Mouse (Mus musculus): ENCODE results near the gene Gm21987. TPM values are rescaled to one million over a fixed set of nuclear protein-coding genes. Genes with fewer than 3 reads are reported as not detected.

Gm21987 gene
- polyA plus RNA-seq, 1 experiment = 244 TPM

GRCm38 (mm10) chr16:38392126-38392894 lies 45.5 kb downstream of the Gm21987 start:
- Histone ChIP-seq H3K9me3 (ENCODE audit: control insufficient read depth, low read length) (no peaks in the 10 kb centered on the region), H3K36me3 (ENCODE audit: control insufficient read depth) (no peaks in the 10 kb centered on the region), H3K4me3 (replicated peaks) (no peak overlapping the region), H3K4me1 (ENCODE audit: control insufficient read depth) (peaks cover 17% of the 10 kb centered on the region), H3K27me3 (ENCODE audit: control insufficient read depth) (peaks cover 3% of the 10 kb centered on the region; the same call in 1 of the 2 replicates)
- TF ChIP-seq TAL1 (IDR thresholded peaks at IDR 0.05; ENCODE audit: low read length) (no peak), GATA1 (IDR thresholded peaks at IDR 0.05; ENCODE audit: low read length) (no peak)

- no peaks in the 10 kb centered on the region for H3K36me3 ChIP-seq (ENCODE audit: control insufficient read depth)
- TF ChIP-seq TAL1 (IDR thresholded peaks at IDR 0.05; ENCODE audit: low read length) = no peak
- TF ChIP-seq GATA1 (IDR thresholded peaks at IDR 0.05; ENCODE audit: low read length) = no peak
- peaks cover 10% of the 10 kb centered on the region for H3K4me1 ChIP-seq (ENCODE audit: control insufficient read depth)
Observed at GRCm38 (mm10) chr16:38394191-38394618, 47.4 kb downstream of the Gm21987 start.

GRCm38 (mm10) chr16:38395060-38395730 lies 48.4 kb downstream of the Gm21987 start:
- no peak overlapping the region for H3K4me3 ChIP-seq (replicated peaks)

More at GRCm38 (mm10) chr16:38394191-38394618, 47.4 kb downstream of the Gm21987 start:
- H3K9me3 ChIP-seq (ENCODE audit: control insufficient read depth, low read length) = no peaks in the 10 kb centered on the region
- no peak overlapping the region for H3K4me3 ChIP-seq (replicated peaks)
- peaks cover 3% of the 10 kb centered on the region; the same call in 1 of the 2 replicates for H3K27me3 ChIP-seq (ENCODE audit: control insufficient read depth)

DNA sequence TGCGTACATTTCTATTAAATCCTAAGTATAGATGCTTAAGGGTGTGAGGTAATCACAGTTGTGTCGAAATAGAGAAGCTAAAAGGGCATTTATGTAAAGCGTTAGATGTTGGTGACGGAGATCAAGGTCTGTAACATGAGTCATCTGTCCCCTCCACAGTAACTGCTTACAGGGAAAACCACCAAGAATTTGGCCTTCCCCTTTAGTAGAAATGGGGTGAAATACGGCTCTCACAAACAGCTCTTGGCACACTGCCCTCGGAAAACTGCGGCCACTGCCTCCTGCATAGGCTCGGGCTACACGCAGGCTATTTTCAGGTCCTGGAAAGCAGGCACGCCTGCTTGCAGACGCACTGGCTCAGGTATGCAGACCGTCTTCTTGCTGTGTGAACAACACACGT lies 49.3 kb downstream of the Gm21987 start:
- no peaks in the 10 kb centered on the region for H3K36me3 ChIP-seq (ENCODE audit: control insufficient read depth)
- no peak overlapping the region for H3K4me3 ChIP-seq (replicated peaks)
- peaks cover 9% of the 10 kb centered on the region; the same call in 1 of the 2 replicates for H3K27me3 ChIP-seq (ENCODE audit: control insufficient read depth)
- peaks cover 18% of the 10 kb centered on the region for H3K4me1 ChIP-seq (ENCODE audit: control insufficient read depth)
- H3K9me3 ChIP-seq (ENCODE audit: control insufficient read depth, low read length) = no peaks in the 10 kb centered on the region
- TF ChIP-seq GATA1 (IDR thresholded peaks at IDR 0.05; ENCODE audit: low read length) = no peak
- no peak for TF ChIP-seq TAL1 (IDR thresholded peaks at IDR 0.05; ENCODE audit: low read length)

More at GRCm38 (mm10) chr16:38395060-38395730, 48.4 kb downstream of the Gm21987 start:
- Histone ChIP-seq H3K27me3 (ENCODE audit: control insufficient read depth) (peaks cover 9% of the 10 kb centered on the region; the same call in 1 of the 2 replicates), H3K36me3 (ENCODE audit: control insufficient read depth) (no peaks in the 10 kb centered on the region), H3K4me1 (ENCODE audit: control insufficient read depth) (peaks cover 18% of the 10 kb centered on the region), H3K9me3 (ENCODE audit: control insufficient read depth, low read length) (no peaks in the 10 kb centered on the region)
- TF ChIP-seq GATA1 (IDR thresholded peaks at IDR 0.05; ENCODE audit: low read length) (no peak), TAL1 (IDR thresholded peaks at IDR 0.05; ENCODE audit: low read length) (no peak)

- Histone ChIP-seq H3K4me3 (replicated peaks) (no peak overlapping the region), H3K36me3 (ENCODE audit: control insufficient read depth) (no peaks in the 10 kb centered on the region), H3K9me3 (ENCODE audit: control insufficient read depth, low read length) (no peaks in the 10 kb centered on the region), H3K4me1 (ENCODE audit: control insufficient read depth) (peaks cover 18% of the 10 kb centered on the region), H3K27me3 (ENCODE audit: control insufficient read depth) (peaks cover 9% of the 10 kb centered on the region; the same call in 1 of the 2 replicates)
- no peak for TF ChIP-seq GATA1 (IDR thresholded peaks at IDR 0.05; ENCODE audit: low read length)
- TF ChIP-seq TAL1 (IDR thresholded peaks at IDR 0.05; ENCODE audit: low read length) = no peak
Observed at GRCm38 (mm10) chr16:38398266-38398665, 51.4 kb downstream of the Gm21987 start.

DNA sequence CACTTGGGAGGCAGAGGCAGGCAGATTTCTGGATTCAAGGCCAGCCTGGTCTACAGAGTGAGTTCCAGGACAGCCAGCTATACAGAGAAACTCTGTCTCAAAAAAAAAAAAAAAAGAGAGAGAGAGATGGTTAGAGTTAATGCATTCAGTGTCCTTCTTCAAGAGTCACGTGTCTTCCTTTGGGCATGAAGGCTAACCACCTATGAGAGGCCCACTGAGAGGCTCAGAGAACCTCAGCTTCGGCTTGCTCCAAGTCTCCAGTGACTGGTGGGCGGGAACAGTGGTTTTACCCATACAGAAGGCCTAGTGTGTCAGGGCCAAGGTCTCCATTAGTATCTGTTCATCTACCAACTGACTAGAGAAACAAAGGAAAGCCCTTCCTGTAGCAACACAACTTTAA lies 52.2 kb downstream of the Gm21987 start:
- H3K27me3 ChIP-seq (ENCODE audit: control insufficient read depth) = peaks cover 12% of the 10 kb centered on the region
- no peak for TF ChIP-seq TAL1 (IDR thresholded peaks at IDR 0.05; ENCODE audit: low read length)
- TF ChIP-seq GATA1 (IDR thresholded peaks at IDR 0.05; ENCODE audit: low read length) = no peak
- H3K36me3 ChIP-seq (ENCODE audit: control insufficient read depth) = no peaks in the 10 kb centered on the region; the same call in 1 of the 2 replicates
- H3K4me1 ChIP-seq (ENCODE audit: control insufficient read depth) = peaks cover 16% of the 10 kb centered on the region
- H3K4me3 ChIP-seq (replicated peaks) = no peak overlapping the region
- no peaks in the 10 kb centered on the region for H3K9me3 ChIP-seq (ENCODE audit: control insufficient read depth, low read length)

GRCm38 (mm10) chr16:38399531-38400231 lies 52.8 kb downstream of the Gm21987 start:
- no peaks in the 10 kb centered on the region for H3K9me3 ChIP-seq (ENCODE audit: control insufficient read depth, low read length)
- no peak overlapping the region for H3K4me3 ChIP-seq (replicated peaks)
- H3K4me1 ChIP-seq (ENCODE audit: control insufficient read depth) = peaks cover 13% of the 10 kb centered on the region
- no peak for TF ChIP-seq GATA1 (IDR thresholded peaks at IDR 0.05; ENCODE audit: low read length)
- H3K36me3 ChIP-seq (ENCODE audit: control insufficient read depth) = no peaks in the 10 kb centered on the region; the same call in 1 of the 2 replicates
- H3K27me3 ChIP-seq (ENCODE audit: control insufficient read depth) = peaks cover 12% of the 10 kb centered on the region

- Histone ChIP-seq H3K4me1 (ENCODE audit: control insufficient read depth) (peaks cover 13% of the 10 kb centered on the region), H3K4me3 (replicated peaks) (no peak overlapping the region), H3K9me3 (ENCODE audit: control insufficient read depth, low read length) (no peaks in the 10 kb centered on the region), H3K27me3 (ENCODE audit: control insufficient read depth) (peaks cover 12% of the 10 kb centered on the region), H3K36me3 (ENCODE audit: control insufficient read depth) (no peaks in the 10 kb centered on the region; the same call in 1 of the 2 replicates)
- TF ChIP-seq GATA1 (IDR thresholded peaks at IDR 0.05; ENCODE audit: low read length) (no peak), TAL1 (IDR thresholded peaks at IDR 0.05; ENCODE audit: low read length) (no peak)
Observed at GRCm38 (mm10) chr16:38400311-38400960, 53.6 kb downstream of the Gm21987 start.
